Mouse (Mus musculus) heart, embryonic 14.5 days (tissue): Measurements from ENCODE around the gene Armc7. TPM values are rescaled to one million over a fixed set of nuclear protein-coding genes. Genes with fewer than 3 reads are reported as not detected.
"Not testable (repeated sequence)": the region's sequence is repeated elsewhere in the genome, so short reads cannot be mapped to it uniquely, and the experiment has no call there.

Experiments used
- ATAC-seq: fragments of 200-750 bp; cut with Nextera tagmentation; 2 replicates; pipeline ENCODE4 v1.8.0; 2017; ENCODE audit warnings: low read depth, moderate TSS enrichment; ENCODE audit not compliant: insufficient number of reproducible peaks, insufficient read depth, low FRiP score
- H3K27ac ChIP-seq, 2 experiments: fragments of 200-500 bp in 1 of 2; fragments of 300-500 bp in 1 of 2; sonication (generic) in 1 of 2; replicated peaks in 1 of 2; 2 replicates each; pipeline ENCODE4 v1.5.1; 2012 to 2014; ENCODE audit warnings: low read depth in 2 of 2, low read length in 2 of 2, control low read depth in 1 of 2, mild to moderate bottlenecking in 1 of 2, mixed read lengths in 1 of 2; ENCODE audit not compliant: control insufficient read depth in 1 of 2, insufficient read depth in 1 of 2
- H3K27me3 ChIP-seq: fragments of 300-500 bp; sonication (generic); 2 replicates; pipeline ENCODE4 v1.6.1; 2014; ENCODE audit warnings: mild to moderate bottlenecking, low read length, control low read depth; ENCODE audit not compliant: control insufficient read depth, insufficient read depth
- H3K36me3 ChIP-seq: fragments of 300-500 bp; sonication (generic); 2 replicates; pipeline ENCODE4 v1.6.1; 2014; ENCODE audit warnings: mild to moderate bottlenecking, control low read depth, low read length, mixed read lengths; ENCODE audit not compliant: control insufficient read depth, insufficient read depth
- H3K4me1 ChIP-seq, 2 experiments: fragments of 200-500 bp in 1 of 2; fragments of 300-500 bp in 1 of 2; sonication (generic) in 1 of 2; 2 replicates each; pipeline ENCODE4 v1.6.1; 2012 to 2014; ENCODE audit warnings: low read length in 2 of 2, control low read depth in 1 of 2, mixed read lengths in 1 of 2; ENCODE audit not compliant: control insufficient read depth in 2 of 2, insufficient read depth in 2 of 2
- H3K4me2 ChIP-seq: fragments of 300-500 bp; sonication (generic); 2 replicates; pipeline ENCODE4 v1.6.1; 2014; ENCODE audit warnings: mild to moderate bottlenecking, low read length
- H3K4me3 ChIP-seq, 2 experiments: fragments of 200-500 bp in 1 of 2; fragments of 300-500 bp in 1 of 2; sonication (generic) in 1 of 2; 2 replicates each; pipeline ENCODE4 v1.5.1; 2012 to 2014; ENCODE audit warnings: low read length in 2 of 2, mild to moderate bottlenecking in 2 of 2, control low read depth in 1 of 2, low read depth in 1 of 2, moderate library complexity in 1 of 2; ENCODE audit not compliant: control insufficient read depth in 1 of 2, insufficient read depth in 1 of 2
- H3K9ac ChIP-seq: fragments of 300-500 bp; sonication (generic); 2 replicates; pipeline ENCODE4 v1.6.1; 2014; ENCODE audit warnings: mild to moderate bottlenecking, low read length
- H3K9me3 ChIP-seq: fragments of 300-500 bp; sonication (generic); 2 replicates; pipeline ENCODE4 v1.6.1; 2016; ENCODE audit warnings: low read length, control low read depth; ENCODE audit not compliant: control insufficient read depth
- WGBS: fragments of 180-500 bp; shearing (Covaris S2); extraction: QIAGEN DNeasy Blood & Tissue Kit; methylation state at CpG from one replicate; pipeline ENCODE4 v1.1.7; 2014; 5-methylcytosine and 5-hydroxymethylcytosine counted together
- polyA plus RNA-seq: library from polyadenylated mRNA; unstranded; fragments of >200 nt; fragmentation: Nextera tagmentation; extraction: Ambion mirVana; gene quantifications from 2 replicates; pipeline ENCODE4 v1.2.1, GENCODE M21; 2014

Gene Armc7
- polyA plus RNA-seq, 1 experiment from 2014 or later: 5.5 TPM

GRCm38 (mm10) chr11:115519581-115519980 is 44.1 kb downstream of the Armc7 start:
- Histone ChIP-seq H3K4me1 (peaks cover 10 to 20% of the 10 kb centered on the region in 2 experiments), H3K4me3 (no peak overlapping the region), H3K9me3 (no peaks in the 10 kb centered on the region), H3K9ac (no peak overlapping the region), H3K4me2 (no peak overlapping the region), H3K27me3 (no peaks in the 10 kb centered on the region), H3K27ac (peak overlapping the region; percentile 27 to 67; a peak in 2 of 4 replicates), H3K36me3 (peaks cover 22% of the 10 kb centered on the region)
- no peak for ATAC-seq
- WGBS: 71% methylated on average over 3 of the region's 3 CpGs

GRCm38 (mm10) chr11:115520218-115520617 is 44.8 kb downstream of the Armc7 start:
- Histone ChIP-seq H3K4me3 (no peak overlapping the region), H3K27me3 (no peaks in the 10 kb centered on the region), H3K36me3 (peaks cover 28% of the 10 kb centered on the region), H3K9me3 (no peaks in the 10 kb centered on the region), H3K4me1 (peaks cover 10 to 17% of the 10 kb centered on the region in 2 experiments), H3K9ac (peak overlapping the region; percentile 44; the same call in 1 of the 2 replicates), H3K27ac (peak overlapping the region; percentile 72 to 82), H3K4me2 (peak overlapping the region; percentile 38)
- ATAC-seq: no peak; the same call in 1 of the 2 replicates
- WGBS: 40% methylated on average over 2 of the region's 2 CpGs

GRCm38 (mm10) chr11:115521080-115521479 is 45.6 kb downstream of the Armc7 start:
- Histone ChIP-seq H3K36me3 (peaks cover 37% of the 10 kb centered on the region), H3K4me3 (no peak overlapping the region), H3K27ac (peak overlapping the region; percentile 72 to 82; a peak in 3 of 4 replicates), H3K9ac (no peak overlapping the region), H3K9me3 (no peaks in the 10 kb centered on the region), H3K4me1 (peaks cover 10 to 17% of the 10 kb centered on the region in 2 experiments), H3K4me2 (no peak overlapping the region), H3K27me3 (no peaks in the 10 kb centered on the region)
- no peak for ATAC-seq
- 84% methylated on average over 4 of the region's 4 CpGs for WGBS

- peaks cover 48% of the 10 kb centered on the region for H3K36me3 ChIP-seq
- no peak overlapping the region for H3K27ac ChIP-seq
- peaks cover 10 to 17% of the 10 kb centered on the region in 2 experiments for H3K4me1 ChIP-seq
- no peak overlapping the region for H3K9ac ChIP-seq
- no peak for ATAC-seq
- no peaks in the 10 kb centered on the region for H3K9me3 ChIP-seq
- no peak overlapping the region for H3K4me3 ChIP-seq
- no peak overlapping the region for H3K4me2 ChIP-seq
- no peaks in the 10 kb centered on the region for H3K27me3 ChIP-seq
- WGBS: 89% methylated on average over 2 of the region's 2 CpGs
Measured at GRCm38 (mm10) chr11:115522238-115522637, 46.8 kb downstream of the Armc7 start.

- 77% methylated on average over 2 of the region's 2 CpGs for WGBS
- H3K27ac ChIP-seq: no peak overlapping the region
- H3K9ac ChIP-seq: no peak overlapping the region
- H3K36me3 ChIP-seq: peaks cover 53% of the 10 kb centered on the region
- no peaks in the 10 kb centered on the region for H3K27me3 ChIP-seq
- no peak overlapping the region for H3K4me3 ChIP-seq
- H3K9me3 ChIP-seq: no peaks in the 10 kb centered on the region
- H3K4me2 ChIP-seq: no peak overlapping the region
- H3K4me1 ChIP-seq: peaks cover 10 to 17% of the 10 kb centered on the region in 2 experiments
- no peak for ATAC-seq
Measured at GRCm38 (mm10) chr11:115522703-115523102, 47.2 kb downstream of the Armc7 start.

- H3K27me3 ChIP-seq, H3K4me2 ChIP-seq, H3K27ac ChIP-seq, H3K9me3 ChIP-seq, H3K4me3 ChIP-seq, ATAC-seq, H3K4me1 ChIP-seq, H3K9ac ChIP-seq: not testable (repeated sequence)
- 92% methylated on average over 3 of the region's 3 CpGs for WGBS
- peaks cover 87% of the 10 kb centered on the region for H3K36me3 ChIP-seq
Measured at GRCm38 (mm10) chr11:115526446-115526845, 51.0 kb downstream of the Armc7 start.

- ATAC-seq: no peak
- peaks cover 3 to 11% of the 10 kb centered on the region in 2 experiments; a peak in 2 of 4 replicates for H3K4me1 ChIP-seq
- WGBS: 5% methylated on average over 11 of the region's 11 CpGs
- no peaks in the 10 kb centered on the region for H3K9me3 ChIP-seq
- peaks cover 40% of the 10 kb centered on the region for H3K36me3 ChIP-seq
- peak overlapping the region; percentile 97 to 100 for H3K27ac ChIP-seq
- peak overlapping the region; percentile 90 for H3K4me2 ChIP-seq
- H3K27me3 ChIP-seq: no peaks in the 10 kb centered on the region
- peak overlapping the region; percentile 64 to 96 for H3K4me3 ChIP-seq
- H3K9ac ChIP-seq: peak overlapping the region; percentile 98
Measured at GRCm38 (mm10) chr11:115534759-115535371, 59.4 kb downstream of the Armc7 start.
